Mouse (Mus musculus) left cerebral cortex, postnatal 36 days (tissue): Measurements from ENCODE around the gene Olfr601. TPM values are rescaled to one million over a fixed set of nuclear protein-coding genes. Genes with fewer than 3 reads are reported as not detected.
"Not testable (repeated sequence)": the region's sequence is repeated elsewhere in the genome, so short reads cannot be mapped to it uniquely, and the experiment has no call there.

Experiments
- DNase-seq, 2 experiments: peaks; one replicate each; pipeline ENCODE4 v3.0.0; 2021 to 2022; ENCODE audit warnings: low spot score in 2 of 2, mixed read lengths in 1 of 2
- intact Hi-C: fragments of 180-260 bp; cut with DNase I; formaldehyde crosslinking; loops from one replicate; pipeline ENCODE4 v1.15.1; 2025
- total RNA-seq, 2 experiments: library from RNA; stranded (reverse); gene quantifications; 2 replicates each; pipeline ENCODE4 v1.2.3; 2021

Olfr601 gene
- not detected for total RNA-seq

DNA sequence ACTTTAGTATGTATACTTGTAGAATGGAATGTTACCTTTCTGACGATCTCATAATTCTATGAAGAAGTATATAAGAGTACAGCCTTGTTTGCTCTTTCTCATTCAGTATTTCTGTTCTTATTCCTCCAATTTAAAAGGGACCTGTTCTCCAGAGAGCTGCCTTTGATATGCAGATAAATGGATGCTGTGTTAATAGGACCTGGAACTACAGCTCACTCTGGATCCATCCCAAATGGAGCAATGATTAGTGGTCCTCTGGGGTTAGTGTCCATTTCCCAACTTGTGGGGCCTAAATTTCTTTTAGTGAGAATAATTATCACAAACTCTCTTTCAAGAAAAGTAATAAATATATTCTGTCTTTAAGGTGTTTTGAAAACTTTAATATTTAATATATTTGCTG lies at the start of gene Olfr601:
Gene Olfr601, minus strand, starts transcription at position 101 of the 400 bp plus-strand sequence.
- DNase-seq = no peak
- intact Hi-C loops = no loop called here

DNA sequence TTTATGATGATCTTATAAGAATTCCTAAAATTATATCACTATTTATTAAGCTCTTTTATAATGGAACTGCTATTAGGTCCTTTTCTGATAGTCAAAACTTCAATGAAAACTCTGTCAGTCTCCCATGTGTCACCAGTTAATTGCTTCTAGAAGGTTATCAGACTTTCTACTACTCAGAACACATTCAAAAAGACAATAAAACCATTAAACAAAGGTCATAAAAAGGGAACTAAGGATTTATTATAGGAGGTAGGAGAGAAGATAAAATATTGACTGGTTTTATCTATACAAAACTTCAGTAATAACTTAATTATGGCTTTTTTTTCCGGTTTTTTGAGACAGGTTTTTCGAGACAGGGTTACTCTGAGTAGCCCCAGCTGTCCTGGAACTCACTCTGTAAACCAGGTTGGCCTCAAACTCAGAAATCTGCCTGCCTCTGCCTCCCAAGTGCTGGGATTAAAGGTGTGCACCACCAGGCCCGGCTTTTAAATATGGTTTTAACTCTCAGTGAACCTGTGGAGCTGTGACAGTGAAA lies 44.1 kb upstream of the Olfr601 start:
- DNase-seq, intact Hi-C loops: not testable (repeated sequence)

DNA sequence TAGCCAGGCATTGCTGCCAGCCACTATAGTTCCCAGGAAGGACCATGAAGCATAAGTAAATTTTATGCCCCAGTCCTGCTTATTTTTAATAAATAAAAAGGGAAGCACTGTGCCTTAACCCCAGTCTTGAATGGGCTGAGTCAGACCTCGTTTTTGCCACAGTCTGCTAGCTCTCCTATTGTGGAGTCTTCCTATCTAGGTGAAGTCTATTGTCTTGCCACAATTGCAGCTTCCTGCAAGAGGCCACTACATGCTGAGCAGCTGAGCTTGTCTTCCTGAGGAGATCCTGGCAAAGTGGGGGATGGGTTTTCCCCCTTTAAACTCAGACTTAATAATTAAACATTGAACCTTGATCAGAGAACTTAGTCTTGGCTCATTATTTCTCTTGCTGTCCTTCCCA lies 36.5 kb upstream of the Olfr601 start:
- intact Hi-C loops = no loop called here
- DNase-seq = no peak

GRCm38 (mm10) chr7:103397758-103398157 lies 35.3 kb upstream of the Olfr601 start:
- no peak for DNase-seq
- intact Hi-C loops = no loop called here

GRCm38 (mm10) chr7:103386077-103386476 lies 23.6 kb upstream of the Olfr601 start, which contains the start of gene Olfr603:
Gene Olfr603, minus strand, starts transcription at chr7:103386177.
- intact Hi-C loops = no loop called here
- no peak for DNase-seq

GRCm38 (mm10) chr7:103349569-103349968 lies 12.9 kb downstream of the Olfr601 start, which contains the start of gene Olfr600:
Gene Olfr600, minus strand, starts transcription at chr7:103349669.
- DNase-seq = no peak
- intact Hi-C loops = no loop called here

DNA sequence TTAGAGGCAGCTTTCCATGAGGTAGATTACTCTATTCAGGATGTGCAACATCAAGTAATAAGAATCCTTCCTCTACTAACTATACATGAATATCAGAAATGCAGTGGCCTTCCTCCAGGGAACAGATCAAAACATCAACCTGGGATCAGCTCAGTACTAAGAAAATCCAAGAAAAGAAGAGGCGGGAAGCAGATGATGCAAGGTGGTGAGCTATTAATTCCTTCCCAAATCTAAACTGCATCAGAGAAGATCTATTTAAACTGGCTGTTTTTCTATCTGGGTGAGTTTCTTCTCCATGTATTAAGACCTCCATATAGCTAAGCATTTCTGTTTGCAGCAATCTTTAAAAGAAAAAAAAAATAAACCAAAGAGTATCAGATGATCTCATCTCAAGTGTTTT lies 26.8 kb downstream of the Olfr601 start, which contains the start of gene Olfr599:
Gene Olfr599, plus strand, starts transcription at position 301 of the 400 bp plus-strand sequence.
- intact Hi-C loops = no loop called here

GRCm38 (mm10) chr7:103323268-103323667 lies 39.2 kb downstream of the Olfr601 start, which contains the start of gene Olfr598:
Gene Olfr598, plus strand, starts transcription at chr7:103323568.
- DNase-seq = no peak
- intact Hi-C loops = no loop called here

More for the DNA sequence above, 26.8 kb downstream of the Olfr601 start, which contains the start of gene Olfr599:
- DNase-seq = no peak

GRCm38 (mm10) chr7:103316015-103316414 lies 46.4 kb downstream of the Olfr601 start, which contains the start of gene Olfr597:
Gene Olfr597, plus strand, starts transcription at chr7:103316315.
- intact Hi-C loops = loop anchor here (5.0 kb wide), 1 partner anchor 56 kb away; no protein-coding TSS in a partner anchor
- not testable (repeated sequence) for DNase-seq

Other genes starting within 250 kb of the Olfr601 start
- gene Olfr586, start 237.0 kb downstream of the Olfr601 start, total RNA-seq = not detected
- gene Olfr588-ps1, start 221.8 kb downstream of the Olfr601 start, total RNA-seq = not detected
- gene Olfr589, start 206.3 kb downstream of the Olfr601 start, total RNA-seq = not detected
- not detected for gene Olfr591, start 184.3 kb downstream of the Olfr601 start, total RNA-seq
- not detected for gene Olfr592, start 177.9 kb downstream of the Olfr601 start, total RNA-seq
- gene Olfr593, start 150.8 kb downstream of the Olfr601 start, total RNA-seq = not detected
- gene Olfr594, start 145.7 kb downstream of the Olfr601 start, total RNA-seq = not detected
- not detected for gene Usp17ld, start 110.2 kb downstream of the Olfr601 start, total RNA-seq
- gene Olfr596, start 57.0 kb downstream of the Olfr601 start, total RNA-seq = not detected
- gene Olfr597, start 46.3 kb downstream of the Olfr601 start, total RNA-seq = not detected
- not detected for gene Olfr598, start 39.1 kb downstream of the Olfr601 start, total RNA-seq
- gene Olfr599, start 26.7 kb downstream of the Olfr601 start, total RNA-seq = not detected
- gene Olfr600, start 13.0 kb downstream of the Olfr601 start, total RNA-seq = not detected
- gene Olfr603, start 23.5 kb upstream of the Olfr601 start, total RNA-seq = not detected
- gene Usp17lc, start 52.4 kb upstream of the Olfr601 start, total RNA-seq = not detected
- gene Olfr605, start 82.8 kb upstream of the Olfr601 start, total RNA-seq = not detected
- not detected for gene Olfr606, start 86.4 kb upstream of the Olfr601 start, total RNA-seq
- gene Olfr607, start 101.5 kb upstream of the Olfr601 start, total RNA-seq = not detected
- gene Olfr608, start 107.2 kb upstream of the Olfr601 start, total RNA-seq = not detected
- gene Olfr609, start 135.4 kb upstream of the Olfr601 start, total RNA-seq = not detected
- not detected for gene Olfr610, start 149.5 kb upstream of the Olfr601 start, total RNA-seq
- not detected for gene Olfr611, start 158.2 kb upstream of the Olfr601 start, total RNA-seq
- gene Olfr612, start 180.1 kb upstream of the Olfr601 start, total RNA-seq = not detected
- not detected for gene Olfr613, start 185.4 kb upstream of the Olfr601 start, total RNA-seq
- not detected for gene Olfr615, start 193.4 kb upstream of the Olfr601 start, total RNA-seq
- not detected for gene Olfr616, start 206.5 kb upstream of the Olfr601 start, total RNA-seq
- not detected for gene Olfr617, start 210.4 kb upstream of the Olfr601 start, total RNA-seq
- gene Olfr618, start 227.4 kb upstream of the Olfr601 start, total RNA-seq = not detected
- not detected for gene Olfr619, start 237.9 kb upstream of the Olfr601 start, total RNA-seq
- gene Olfr620, start 249.9 kb upstream of the Olfr601 start, total RNA-seq = not detected